Mouse (Mus musculus) c-Kit-positive CD71-negative TER-119-negative erythroid progenitor cells, embryonic 14.5 days (primary cell): ENCODE results near the gene Nrg4.
A peak's percentile ranks its signal among the peaks of the same experiment; 100 is the strongest.

ENCODE experiments used
- DNase-seq: peaks from one replicate; pipeline ENCODE4 v3.0.0-alpha.2; 2013; ENCODE audit warnings: low read depth

The Nrg4 gene

GRCm38 (mm10) chr9:55215056-55215455, 111.6 kb downstream of the Nrg4 start:
- DNase-seq: no peak

GRCm38 (mm10) chr9:55213396-55213795, 113.2 kb downstream of the Nrg4 start:
- no peak for DNase-seq

GRCm38 (mm10) chr9:55211611-55212010, 115.0 kb downstream of the Nrg4 start:
- DNase-seq: no peak

GRCm38 (mm10) chr9:55208790-55209481, 117.7 kb downstream of the Nrg4 start, which contains the start of gene Fbxo22:
Gene Fbxo22, plus strand, starts transcription at chr9:55208925.
- peak; percentile 76 for DNase-seq

GRCm38 (mm10) chr9:55208458-55208789, 118.2 kb downstream of the Nrg4 start:
- no peak for DNase-seq

GRCm38 (mm10) chr9:55199348-55199747, 127.3 kb downstream of the Nrg4 start:
- DNase-seq: no peak

GRCm38 (mm10) chr9:55198260-55198659, 128.4 kb downstream of the Nrg4 start:
- no peak for DNase-seq

GRCm38 (mm10) chr9:55195876-55196275, 130.8 kb downstream of the Nrg4 start:
- DNase-seq: no peak

GRCm38 (mm10) chr9:55174235-55174634, 152.4 kb downstream of the Nrg4 start:
- no peak for DNase-seq

- DNase-seq: no peak
Measured at GRCm38 (mm10) chr9:55172195-55172685, 154.4 kb downstream of the Nrg4 start.

GRCm38 (mm10) chr9:55170655-55171412, 155.8 kb downstream of the Nrg4 start:
- no peak for DNase-seq
